Mouse (Mus musculus) forebrain, embryonic 14.5 days (tissue): ENCODE data around the gene Slc25a30. TPM values are rescaled to one million over a fixed set of nuclear protein-coding genes. Genes with fewer than 3 reads are reported as not detected.
"Not testable (repeated sequence)": the region's sequence is repeated elsewhere in the genome, so short reads cannot be mapped to it uniquely, and the experiment has no call there.

ENCODE experiments used
- ATAC-seq: fragments of 200-750 bp; cut with Nextera tagmentation; 2 replicates; pipeline ENCODE4 v1.8.0; 2017; ENCODE audit warnings: mild to moderate bottlenecking, moderate library complexity
- DNase-seq: peaks from one replicate; pipeline ENCODE4 v3.0.0-alpha.2; 2015; ENCODE audit warnings: low spot score
- H3K27ac ChIP-seq: fragments of 300-500 bp; sonication (generic); 2 replicates; pipeline ENCODE4 v1.5.1; 2014; ENCODE audit warnings: low read depth, mild to moderate bottlenecking, control low read depth, low read length, moderate library complexity
- H3K27me3 ChIP-seq: fragments of 300-500 bp; sonication (generic); replicated peaks from 2 replicates; pipeline ENCODE4 v1.6.1; 2014; ENCODE audit warnings: low read length, control low read depth, mixed read lengths; ENCODE audit not compliant: control insufficient read depth, insufficient read depth
- H3K36me3 ChIP-seq: fragments of 300-500 bp; sonication (generic); 2 replicates; pipeline ENCODE4 v1.6.1; 2014; ENCODE audit warnings: low read length, control low read depth; ENCODE audit not compliant: control insufficient read depth, insufficient read depth
- H3K4me1 ChIP-seq: fragments of 300-500 bp; sonication (generic); 2 replicates; pipeline ENCODE4 v1.6.1; 2014; ENCODE audit warnings: antibody characterized with exemption, low read length, control low read depth; ENCODE audit not compliant: control insufficient read depth, insufficient read depth
- H3K4me2 ChIP-seq: fragments of 300-500 bp; sonication (generic); 2 replicates; pipeline ENCODE4 v1.6.1; 2014; ENCODE audit warnings: mild to moderate bottlenecking, control low read depth, low read length
- H3K4me3 ChIP-seq: fragments of 300-500 bp; sonication (generic); 2 replicates; pipeline ENCODE4 v1.5.1; 2014; ENCODE audit warnings: low read depth, low read length, control low read depth
- H3K9ac ChIP-seq: fragments of 300-500 bp; sonication (generic); 2 replicates; pipeline ENCODE4 v1.6.1; 2014; ENCODE audit warnings: mild to moderate bottlenecking, low read length, control low read depth, moderate library complexity
- H3K9me3 ChIP-seq: fragments of 300-500 bp; sonication (generic); replicated peaks from 2 replicates; pipeline ENCODE4 v1.6.1; 2016; ENCODE audit warnings: low read length, control low read depth, mixed read lengths; ENCODE audit not compliant: control insufficient read depth
- WGBS: fragments of 180-500 bp; shearing (Covaris S2); extraction: QIAGEN DNeasy Blood & Tissue Kit; methylation state at CpG from one replicate; pipeline ENCODE4 v1.1.7; 2014; 5-methylcytosine and 5-hydroxymethylcytosine counted together
- polyA plus RNA-seq: library from polyadenylated mRNA; unstranded; fragments of >200 nt; fragmentation: Nextera tagmentation; extraction: Ambion mirVana; gene quantifications from 2 replicates; pipeline ENCODE4 v1.2.1, GENCODE M21; 2014

Gene Slc25a30
- polyA plus RNA-seq, 1 experiment from 2014 or later = 11.6 TPM

DNA sequence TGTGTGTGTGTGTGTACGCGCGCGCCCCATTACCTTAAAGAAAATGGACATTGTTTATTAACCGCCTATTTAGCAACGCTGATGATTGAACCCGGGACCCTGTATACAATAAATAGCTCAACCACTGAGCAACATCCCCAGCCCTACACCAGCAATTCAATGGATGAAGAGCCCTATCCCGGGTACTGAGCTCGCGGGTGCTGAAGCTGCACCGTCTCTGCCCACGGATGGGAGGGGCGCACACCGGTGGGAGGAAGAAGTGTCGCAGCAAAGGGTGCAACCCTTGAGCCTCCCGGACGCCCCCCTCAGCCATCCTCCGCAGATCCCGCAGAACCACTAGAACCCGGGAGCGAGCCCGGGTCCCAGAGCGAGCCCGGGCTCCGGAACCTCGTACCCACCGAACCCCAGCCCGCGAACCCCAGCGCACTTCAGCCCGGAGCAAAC is 391 bp downstream of the Slc25a30 start:
- peak overlapping the region; percentile 92 for H3K27ac ChIP-seq
- ATAC-seq (peak; percentile 78; the same call in 1 of the 2 replicates), DNase-seq (peak; percentile 71)
- H3K9me3 ChIP-seq = no peaks in the 10 kb centered on the region
- 0 out of 2 replicates have a peak, but pooled peaks cover 3% of the 10 kb centered on the region for H3K4me1 ChIP-seq
- peak overlapping the region; percentile 60 for H3K4me2 ChIP-seq
- peak overlapping the region; percentile 67 for H3K4me3 ChIP-seq
- under 1% methylated on average over 30 of the region's 31 CpGs for WGBS
- peaks cover 5% of the 10 kb centered on the region; the same call in 1 of the 2 replicates for H3K36me3 ChIP-seq
- H3K27me3 ChIP-seq = no peaks in the 10 kb centered on the region; the same call in 1 of the 2 replicates
- peak overlapping the region; percentile 77 for H3K9ac ChIP-seq

DNA sequence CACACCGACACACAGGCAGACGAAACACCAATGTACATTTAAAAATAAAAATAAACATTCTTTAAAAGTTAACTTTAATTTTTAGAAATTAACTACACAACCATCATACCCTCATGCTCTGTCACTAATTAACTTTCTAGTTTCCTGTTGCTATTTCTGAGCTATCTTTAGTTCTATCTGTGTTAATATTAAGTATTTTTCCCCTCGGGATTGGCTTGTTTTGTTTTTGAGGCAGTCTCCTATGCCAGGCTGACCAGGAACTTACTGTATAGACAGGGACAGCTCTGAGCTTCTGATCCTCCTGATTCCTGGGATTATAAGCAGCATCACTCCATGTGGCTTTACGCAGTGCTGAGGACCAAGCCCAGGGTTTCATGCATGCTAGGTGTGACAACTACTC is 6.9 kb downstream of the Slc25a30 start:
- Histone ChIP-seq H3K4me3 (no peak overlapping the region), H3K4me1 (no peaks in the 10 kb centered on the region), H3K27me3 (no peaks in the 10 kb centered on the region), H3K4me2 (no peak overlapping the region), H3K36me3 (peaks cover 18% of the 10 kb centered on the region), H3K27ac (no peak overlapping the region), H3K9ac (no peak overlapping the region), H3K9me3 (no peaks in the 10 kb centered on the region)
- no peak for ATAC-seq
- no peak for DNase-seq
- 94% methylated on average over 4 of the region's 4 CpGs for WGBS

DNA sequence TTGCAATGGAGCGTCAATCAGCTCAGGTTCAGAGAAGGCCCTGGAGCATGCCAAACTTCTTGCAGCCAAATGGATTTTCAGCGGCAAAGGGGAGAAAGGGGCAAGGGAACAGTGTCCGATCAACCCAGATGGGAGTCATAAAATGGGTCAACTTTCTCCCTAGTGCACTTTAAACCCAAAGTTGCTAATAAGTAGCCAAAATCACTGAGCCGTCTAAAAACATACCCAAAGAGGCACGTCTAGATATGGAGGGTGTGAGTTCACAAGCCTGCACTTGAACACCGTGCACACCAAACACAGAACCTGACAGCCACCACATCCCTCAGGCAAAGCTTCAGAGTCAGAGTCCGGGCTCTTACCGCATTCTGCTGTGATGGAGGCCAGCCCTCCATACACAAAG is 10.2 kb downstream of the Slc25a30 start:
- no peak for DNase-seq
- no peak overlapping the region for H3K4me2 ChIP-seq
- no peak overlapping the region for H3K9ac ChIP-seq
- H3K27me3 ChIP-seq = no peaks in the 10 kb centered on the region
- H3K27ac ChIP-seq = no peak overlapping the region
- no peaks in the 10 kb centered on the region for H3K4me1 ChIP-seq
- no peaks in the 10 kb centered on the region for H3K9me3 ChIP-seq
- no peak overlapping the region for H3K4me3 ChIP-seq
- H3K36me3 ChIP-seq = peaks cover 16% of the 10 kb centered on the region
- ATAC-seq = no peak
- 93% methylated on average over 8 of the region's 8 CpGs for WGBS

DNA sequence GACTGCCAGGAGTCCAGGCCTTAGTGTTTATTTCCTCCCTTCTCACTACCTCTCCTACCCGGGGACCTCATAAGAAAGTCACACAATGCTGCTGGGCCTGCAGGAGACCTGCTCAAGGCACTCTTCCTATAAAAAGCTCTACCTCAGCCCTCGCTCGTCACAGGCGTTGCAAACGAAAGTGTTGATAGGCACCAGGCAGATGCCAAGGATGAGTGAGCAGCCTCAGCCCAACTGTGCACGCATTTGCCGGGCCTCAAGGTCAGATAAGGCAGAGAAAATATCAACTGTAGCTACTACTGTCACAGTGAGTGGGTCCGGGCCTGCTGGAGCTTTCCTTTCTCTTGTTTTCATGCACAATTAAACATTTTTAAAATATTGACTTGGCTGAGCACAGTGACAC is 13.4 kb downstream of the Slc25a30 start:
- DNase-seq (no peak), ATAC-seq (no peak)
- Histone ChIP-seq H3K9me3 (no peaks in the 10 kb centered on the region), H3K4me1 (no peaks in the 10 kb centered on the region), H3K4me2 (no peak overlapping the region), H3K4me3 (no peak overlapping the region), H3K27ac (no peak overlapping the region), H3K9ac (no peak overlapping the region), H3K27me3 (no peaks in the 10 kb centered on the region), H3K36me3 (peaks cover 30% of the 10 kb centered on the region)
- WGBS = 92% methylated on average over 8 of the region's 8 CpGs

DNA sequence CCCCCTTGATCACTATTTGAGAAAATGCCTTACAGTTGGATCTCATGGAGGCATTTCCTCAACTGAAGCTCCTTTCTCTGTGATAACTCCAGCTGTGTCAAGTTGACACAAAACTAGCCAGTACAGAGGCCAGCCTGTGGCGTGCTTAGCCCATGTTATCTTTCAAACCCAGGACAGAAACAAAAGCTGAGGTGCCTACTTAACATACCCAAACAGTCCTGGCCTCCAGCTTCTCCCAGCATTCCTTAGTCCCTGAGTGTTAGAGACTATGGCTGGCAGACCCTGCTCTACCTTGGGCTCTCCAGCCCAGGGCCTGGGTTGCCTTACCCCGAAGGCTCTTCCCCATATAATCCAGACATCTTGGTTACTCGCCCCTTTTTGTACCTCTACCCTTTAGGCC is 14.4 kb downstream of the Slc25a30 start:
- 89% methylated on average over 3 of the region's 3 CpGs for WGBS
- H3K9me3 ChIP-seq, H3K27me3 ChIP-seq, ATAC-seq, H3K4me1 ChIP-seq, DNase-seq, H3K4me3 ChIP-seq, H3K27ac ChIP-seq, H3K9ac ChIP-seq, H3K4me2 ChIP-seq: not testable (repeated sequence)
- peaks cover 30% of the 10 kb centered on the region for H3K36me3 ChIP-seq

DNA sequence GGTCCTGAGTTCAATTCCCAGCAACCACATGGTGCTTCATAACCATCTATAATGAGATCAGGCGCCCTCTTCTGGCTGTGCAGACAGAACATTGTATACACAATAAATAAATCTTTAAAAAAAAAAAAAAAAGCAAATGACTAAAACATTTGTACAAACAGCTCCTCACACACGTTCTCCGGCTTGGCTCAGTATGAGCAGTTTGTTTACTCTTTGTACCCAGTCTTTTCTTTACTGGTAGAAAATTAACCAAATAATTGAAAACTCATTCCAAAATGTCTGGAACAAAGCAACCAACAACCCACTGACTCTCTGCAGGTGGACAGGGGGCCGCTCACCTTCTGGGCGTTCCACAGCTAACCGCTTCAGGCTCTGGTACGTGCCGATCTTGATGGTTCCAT is 15.7 kb downstream of the Slc25a30 start:
- WGBS = 93% methylated on average over 8 of the region's 8 CpGs
- H3K9me3 ChIP-seq = no peaks in the 10 kb centered on the region

DNA sequence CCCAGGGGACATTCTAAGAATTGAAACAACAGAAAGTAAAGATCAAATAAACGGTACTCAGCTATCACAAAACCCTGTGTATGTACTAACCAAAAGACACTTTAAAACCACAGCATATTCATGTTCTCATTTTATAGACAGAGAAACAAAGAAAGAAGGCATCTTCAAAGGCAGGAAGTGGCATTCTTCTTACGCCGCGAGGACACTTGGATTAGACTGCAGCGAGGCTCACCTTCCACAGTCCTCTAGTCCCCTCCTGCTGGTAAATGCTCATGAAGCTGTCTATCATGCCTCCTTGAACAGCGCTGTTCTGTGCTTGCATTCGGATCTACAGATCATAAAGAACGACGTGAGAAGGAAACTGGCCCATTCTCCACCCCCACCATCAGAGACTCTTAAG is 17.5 kb downstream of the Slc25a30 start:
- H3K4me1 ChIP-seq = no peaks in the 10 kb centered on the region
- no peaks in the 10 kb centered on the region for H3K27me3 ChIP-seq
- H3K36me3 ChIP-seq = peaks cover 45% of the 10 kb centered on the region
- H3K27ac ChIP-seq = no peak overlapping the region
- no peak for ATAC-seq
- no peaks in the 10 kb centered on the region for H3K9me3 ChIP-seq
- H3K4me3 ChIP-seq = no peak overlapping the region
- WGBS = 73% methylated on average over 9 of the region's 9 CpGs
- no peak overlapping the region for H3K9ac ChIP-seq
- no peak for DNase-seq
- H3K4me2 ChIP-seq = no peak overlapping the region

More for the DNA sequence above, 15.7 kb downstream of the Slc25a30 start:
- ATAC-seq = no peak
- H3K4me1 ChIP-seq = no peaks in the 10 kb centered on the region
- no peak overlapping the region for H3K9ac ChIP-seq
- H3K27ac ChIP-seq = no peak overlapping the region
- no peak for DNase-seq
- peaks cover 40% of the 10 kb centered on the region for H3K36me3 ChIP-seq
- no peaks in the 10 kb centered on the region for H3K27me3 ChIP-seq
- no peak overlapping the region for H3K4me3 ChIP-seq
- no peak overlapping the region for H3K4me2 ChIP-seq

DNA sequence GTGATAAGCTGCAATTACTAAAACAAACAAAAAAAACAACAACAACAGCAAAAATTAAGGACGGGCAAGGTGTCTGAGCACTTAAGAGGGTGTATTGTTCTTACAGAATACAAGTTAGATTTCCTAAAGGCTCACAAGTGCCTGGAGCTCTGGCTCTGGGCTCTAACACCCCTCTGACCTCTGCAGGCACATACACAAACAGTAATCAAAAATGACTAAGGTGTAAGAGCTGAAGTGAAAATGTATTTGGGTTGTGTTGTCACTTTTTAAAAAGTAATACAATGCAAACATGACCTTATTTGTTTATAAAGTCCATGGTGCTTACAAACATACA is 18.6 kb downstream of the Slc25a30 start:
- 0 out of 2 replicates have a peak, but pooled peaks have one; percentile 24 for ATAC-seq
- no peaks in the 10 kb centered on the region for H3K4me1 ChIP-seq
- no peak overlapping the region for H3K9ac ChIP-seq
- WGBS = 2% methylated on average over 1 of the region's 1 CpGs
- H3K4me2 ChIP-seq = no peak overlapping the region
- H3K27me3 ChIP-seq = no peaks in the 10 kb centered on the region
- no peak overlapping the region for H3K27ac ChIP-seq
- H3K36me3 ChIP-seq = peaks cover 42% of the 10 kb centered on the region
- H3K4me3 ChIP-seq = no peak overlapping the region
- H3K9me3 ChIP-seq = no peaks in the 10 kb centered on the region
- no peak for DNase-seq

DNA sequence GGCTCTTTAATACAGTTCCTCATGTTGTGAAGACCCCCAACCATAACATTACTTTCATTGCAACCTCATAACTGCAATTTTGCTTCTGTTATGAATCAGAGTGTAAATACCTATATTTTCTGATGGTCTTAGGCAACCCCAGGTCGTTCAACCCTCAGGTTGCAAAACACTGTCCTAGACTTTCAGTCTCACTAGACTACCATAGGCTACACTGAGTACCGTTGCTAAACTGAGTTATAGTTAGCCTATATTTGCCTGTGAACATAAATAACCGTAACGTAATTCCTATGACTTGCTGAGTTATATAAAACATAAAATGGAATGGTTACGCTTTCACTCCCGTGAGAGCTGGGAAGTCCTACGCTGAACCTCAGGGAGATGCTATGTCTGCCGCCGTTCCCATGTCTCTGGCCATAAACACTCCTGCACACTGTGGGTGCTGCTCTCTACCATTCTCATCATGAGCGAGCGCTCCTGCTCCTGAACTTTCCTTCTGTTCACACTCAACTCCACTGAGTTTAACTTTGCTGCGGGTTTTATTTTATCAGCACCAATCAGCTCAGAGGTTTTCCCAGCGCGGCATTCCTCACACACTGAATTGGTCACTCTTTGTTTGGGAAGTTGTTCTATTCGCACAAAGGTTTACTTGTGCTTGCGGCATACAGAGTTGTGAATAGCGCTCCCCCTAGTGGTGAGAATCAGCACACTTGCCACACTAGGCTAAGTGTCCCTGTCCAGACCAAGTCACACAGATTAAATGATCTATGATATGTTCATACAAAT is 19.2 kb downstream of the Slc25a30 start:
- H3K36me3 ChIP-seq = peaks cover 45% of the 10 kb centered on the region
- no peak overlapping the region for H3K4me3 ChIP-seq

More for the DNA sequence above, 19.2 kb downstream of the Slc25a30 start:
- no peaks in the 10 kb centered on the region for H3K27me3 ChIP-seq
- H3K4me2 ChIP-seq = peak overlapping the region; percentile 34; the same call in 1 of the 2 replicates
- peak; percentile 94 for DNase-seq
- WGBS = 50% methylated on average over 17 of the region's 17 CpGs
- H3K27ac ChIP-seq = peak overlapping the region; percentile 75
- H3K9ac ChIP-seq = peak overlapping the region; percentile 45
- H3K4me1 ChIP-seq = no peaks in the 10 kb centered on the region
- H3K9me3 ChIP-seq = no peaks in the 10 kb centered on the region
- peak; percentile 95 for ATAC-seq
